Mouse (Mus musculus): Measurements from ENCODE around the gene Tmeff2. TPM values are rescaled to one million over a fixed set of nuclear protein-coding genes. Genes with fewer than 3 reads are reported as not detected.

Tmeff2 gene
- polyA plus RNA-seq, 1 experiment from 2014 or later = 11.9 TPM

- H3K36me3 ChIP-seq = no peaks in the 10 kb centered on the region
- no peak for DNase-seq (ENCODE audit: low spot score)
- no peak overlapping the region for H3K4me3 ChIP-seq
- H3K4me1 ChIP-seq (replicated peaks) = no peaks in the 10 kb centered on the region
- 97% methylated on average over 3 of the region's 3 CpGs for WGBS
- H3K27ac ChIP-seq = no peak overlapping the region
- H3K9me3 ChIP-seq = no peaks in the 10 kb centered on the region
- no peaks in the 10 kb centered on the region for H3K27me3 ChIP-seq (ENCODE audit: insufficient read depth, poor library complexity, severe bottlenecking)
Observed at GRCm38 (mm10) chr1:51199954-51200353, 299.5 kb downstream of the Tmeff2 start.

DNA sequence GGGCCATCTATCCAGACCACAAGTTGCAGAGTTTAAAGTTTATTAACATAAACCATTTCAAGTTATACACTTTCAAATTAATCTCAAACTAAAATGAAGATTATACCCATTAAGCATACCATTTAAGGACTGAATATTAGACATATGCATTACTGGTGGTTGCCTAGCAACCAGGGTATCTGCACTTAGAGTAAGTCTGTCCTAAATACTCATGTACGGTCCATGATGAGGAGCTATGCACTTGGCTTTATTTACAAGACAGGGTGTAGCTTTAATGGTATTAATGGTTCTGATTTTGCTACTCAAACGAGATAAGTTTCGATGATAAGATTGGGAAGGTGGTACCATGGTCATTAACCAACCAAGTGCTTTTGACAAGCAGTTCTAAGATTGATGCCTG is 315.2 kb downstream of the Tmeff2 start:
- H3K9me3 ChIP-seq = no peaks in the 10 kb centered on the region
- 90% methylated on average over 3 of the region's 3 CpGs for WGBS
- H3K27me3 ChIP-seq (ENCODE audit: insufficient read depth, poor library complexity, severe bottlenecking) = no peaks in the 10 kb centered on the region
- H3K4me3 ChIP-seq = no peak overlapping the region
- DNase-seq (ENCODE audit: low spot score) = no peak
- H3K36me3 ChIP-seq = no peaks in the 10 kb centered on the region
- H3K4me1 ChIP-seq (replicated peaks) = no peaks in the 10 kb centered on the region
- H3K27ac ChIP-seq = no peak overlapping the region

DNA sequence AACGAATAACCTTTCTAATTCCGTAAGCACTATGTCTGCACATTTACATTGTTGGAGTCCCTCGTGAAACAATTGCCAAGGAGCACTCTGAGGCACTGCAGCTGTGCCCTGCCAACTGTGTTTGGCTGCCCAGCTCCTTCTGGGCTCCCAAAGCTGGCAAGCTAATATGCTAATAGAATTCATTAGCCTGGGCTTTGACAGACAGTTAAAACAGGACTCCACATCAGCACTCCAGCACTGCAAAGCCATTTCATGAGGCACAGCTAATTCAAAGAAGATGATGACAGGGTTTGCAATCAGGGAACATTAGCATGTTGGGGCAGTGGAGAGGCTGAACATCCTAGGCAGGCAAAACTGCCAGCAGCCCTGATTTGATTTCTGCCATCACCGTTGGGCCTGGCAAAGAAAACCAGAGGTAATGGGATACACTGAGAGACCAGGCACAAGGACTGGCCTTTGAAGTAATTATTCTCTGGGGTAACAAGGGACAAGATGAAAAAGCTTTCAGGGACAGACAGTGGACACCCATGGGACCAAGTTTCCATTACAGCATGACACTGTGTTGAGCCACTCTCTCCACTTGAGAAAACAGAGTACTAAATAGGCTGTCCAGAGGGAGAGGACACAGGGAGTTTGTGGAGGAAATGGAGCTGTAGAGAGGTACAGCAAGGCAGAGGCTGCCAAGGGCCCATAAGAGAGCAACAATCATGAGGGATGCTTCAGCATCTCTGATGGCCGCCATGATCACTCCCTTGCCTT is 316.0 kb downstream of the Tmeff2 start:
- H3K4me3 ChIP-seq = no peak overlapping the region
- H3K9me3 ChIP-seq = no peaks in the 10 kb centered on the region
- no peak for DNase-seq (ENCODE audit: low spot score)
- no peaks in the 10 kb centered on the region for H3K4me1 ChIP-seq (replicated peaks)
- H3K27me3 ChIP-seq (ENCODE audit: insufficient read depth, poor library complexity, severe bottlenecking) = no peaks in the 10 kb centered on the region
- no peak overlapping the region for H3K27ac ChIP-seq
- WGBS = 75% methylated on average over 5 of the region's 5 CpGs
- H3K36me3 ChIP-seq = no peaks in the 10 kb centered on the region

- no peak for DNase-seq (ENCODE audit: low spot score)
- Histone ChIP-seq H3K36me3 (no peaks in the 10 kb centered on the region), H3K9me3 (no peaks in the 10 kb centered on the region), H3K27ac (no peak overlapping the region), H3K4me3 (no peak overlapping the region), H3K4me1 (replicated peaks) (no peaks in the 10 kb centered on the region), H3K27me3 (ENCODE audit: insufficient read depth, poor library complexity, severe bottlenecking) (no peaks in the 10 kb centered on the region)
- 85% methylated on average over 7 of the region's 7 CpGs for WGBS
Observed at GRCm38 (mm10) chr1:51217227-51217626, 316.8 kb downstream of the Tmeff2 start.

GRCm38 (mm10) chr1:51225156-51225555 is 324.7 kb downstream of the Tmeff2 start:
- DNase-seq (ENCODE audit: low spot score) = no peak
- H3K4me3 ChIP-seq = no peak overlapping the region
- no peak overlapping the region for H3K27ac ChIP-seq
- H3K4me1 ChIP-seq (replicated peaks) = no peaks in the 10 kb centered on the region
- H3K36me3 ChIP-seq = no peaks in the 10 kb centered on the region
- WGBS = 91% methylated on average over 7 of the region's 7 CpGs
- no peaks in the 10 kb centered on the region for H3K27me3 ChIP-seq (ENCODE audit: insufficient read depth, poor library complexity, severe bottlenecking)
- H3K9me3 ChIP-seq = no peaks in the 10 kb centered on the region
